Mouse (Mus musculus) heart, adult 2 months (tissue): Measurements from ENCODE around the gene Slc43a2. TPM values are rescaled to one million over a fixed set of nuclear protein-coding genes. Genes with fewer than 3 reads are reported as not detected.
A peak's percentile ranks its signal among the peaks of the same experiment; 100 is the strongest.

Experiments
- DNase-seq, 2 experiments: peaks; one replicate each; pipeline ENCODE4 v3.0.0; 2021
- H3K27ac ChIP-seq: fragments of 200-600 bp; 2 replicates; pipeline ENCODE4 v1.8.1; 2022
- H3K27me3 ChIP-seq: fragments of 200-500 bp; 2 replicates; pipeline ENCODE4 v1.6.1; 2012; ENCODE audit warnings: mild to moderate bottlenecking, low read length, inconsistent platforms, mixed read lengths; ENCODE audit not compliant: control insufficient read depth, insufficient read depth
- H3K36me3 ChIP-seq: fragments of 200-500 bp; 2 replicates; pipeline ENCODE4 v1.6.1; 2012; ENCODE audit warnings: low read length, inconsistent platforms; ENCODE audit not compliant: control insufficient read depth, insufficient read depth
- H3K4me1 ChIP-seq: fragments of 200-500 bp; 2 replicates; pipeline ENCODE4 v1.6.1; 2011; ENCODE audit warnings: low read length; ENCODE audit not compliant: control insufficient read depth, insufficient read depth
- H3K4me3 ChIP-seq: fragments of 200-600 bp; 2 replicates; pipeline ENCODE4 v1.8.1; 2022
- H3K79me2 ChIP-seq: fragments of 200-500 bp; replicated peaks from 2 replicates; pipeline ENCODE4 v1.6.1; 2012; ENCODE audit warnings: mild to moderate bottlenecking, inconsistent platforms, low read length, moderate library complexity, mixed read lengths; ENCODE audit not compliant: control insufficient read depth, insufficient read depth
- H3K9ac ChIP-seq: fragments of 200-500 bp; 2 replicates; pipeline ENCODE4 v1.6.1; 2012; ENCODE audit warnings: low read depth, mild to moderate bottlenecking, control low read depth, inconsistent platforms, low read length, mixed read lengths
- CTCF ChIP-seq: fragments of 200-600 bp; IDR thresholded peaks from 2 replicates; pipeline ENCODE4 v1.8.1; 2022; ENCODE audit warnings: antibody characterized with exemption, mild to moderate bottlenecking, moderate library complexity
- EP300 ChIP-seq: fragments of 200-500 bp; IDR thresholded peaks from 2 replicates; pipeline ENCODE4 v1.6.1; 2011; ENCODE audit warnings: low read depth, low read length, control low read depth; ENCODE audit not compliant: insufficient read depth
- POLR2A ChIP-seq: fragments of 200-500 bp; IDR thresholded peaks from 2 replicates; pipeline ENCODE4 v1.6.1; 2011; ENCODE audit warnings: mild to moderate bottlenecking, low read depth, low read length, control low read depth; ENCODE audit not compliant: insufficient read depth
- WGBS: fragments of 180-500 bp; shearing (Covaris S2); methylation state at CpG from one replicate; pipeline ENCODE4 v1.1.7; 2018; 5-methylcytosine and 5-hydroxymethylcytosine counted together
- intact Hi-C: fragments of 180-260 bp; cut with DNase I; formaldehyde crosslinking; loops from one replicate; pipeline ENCODE4 v1.15.1; 2025
- long read RNA-seq: library from polyadenylated mRNA; stranded (forward); transcript quantifications from one replicate; pipeline ENCODE4 v2.0.0, GENCODE M21; 2021
- polyA plus RNA-seq: library from polyadenylated mRNA; depleted of rRNA; stranded (reverse); fragments of >200 nt; gene quantifications from 2 replicates; pipeline ENCODE4 v1.2.3, GENCODE M21; 2012; rRNA removed
- total RNA-seq, 2 experiments: library from RNA; stranded (reverse); gene quantifications; 2 replicates each; pipeline ENCODE4 v1.2.3; 2021

The Slc43a2 gene
- total RNA-seq (10 to 100 TPM; 13.7 to 14.6 TPM), polyA plus RNA-seq (13.1 and 13.6 TPM in 2 replicates)
- long read RNA-seq, full-length matches to known transcripts: 3 of 11 reads
- long read RNA-seq, partial matches to known transcripts: 0 of 11 reads
- long read RNA-seq, other reads (novel, unspliced or antisense): 8 of 11 reads

DNA sequence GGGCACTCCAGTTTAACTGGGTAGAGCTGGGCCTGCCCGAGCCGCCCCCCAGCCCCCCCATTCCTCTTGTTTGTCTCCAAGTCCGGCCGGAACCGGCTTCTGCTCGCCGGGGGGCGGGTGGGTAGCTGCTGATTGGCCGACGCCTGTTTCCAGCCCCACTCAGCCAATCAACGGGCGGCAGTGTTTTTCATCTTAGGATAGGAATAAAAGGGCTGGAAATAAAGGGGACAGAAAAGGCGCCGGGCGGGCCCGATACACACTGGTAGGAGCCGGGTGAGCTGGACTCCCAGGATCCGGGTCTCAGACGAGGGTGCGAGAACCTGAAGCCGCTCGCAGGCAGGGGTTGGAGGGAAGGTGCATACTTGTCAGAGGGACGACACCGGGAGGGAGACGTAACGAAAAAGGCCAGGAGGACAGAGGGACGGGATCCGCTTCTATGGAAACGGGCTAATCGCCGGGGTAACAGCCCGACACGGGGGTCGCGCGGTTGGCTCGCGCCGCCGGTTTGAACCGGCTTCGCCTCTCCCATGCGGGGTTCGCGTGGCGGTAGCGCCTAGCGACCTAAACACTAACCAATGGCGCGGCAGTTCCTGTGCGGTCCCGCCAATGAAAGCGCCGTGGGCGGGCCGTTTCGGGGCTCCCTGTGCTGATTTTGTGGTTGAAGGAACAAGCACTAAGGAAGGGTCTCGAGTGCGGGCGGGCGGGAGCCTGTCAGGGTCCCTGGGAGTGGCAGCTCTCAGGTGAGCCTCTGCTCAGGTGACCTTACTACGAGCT lies at the start of gene Slc43a2:
Gene Slc43a2, plus strand, starts transcription at position 226 of the 774 bp plus-strand sequence.
- H3K79me2 ChIP-seq: no peaks in the 10 kb centered on the region
- H3K36me3 ChIP-seq: no peaks in the 10 kb centered on the region
- peak; percentile 93 to 95 for DNase-seq
- intact Hi-C loops: loop anchor here (2.0 kb wide), 2 partner anchors 15 to 19 kb away; partner anchors contain the start of gene Scarf1
- TF ChIP-seq POLR2A: peak; percentile 8; the same call in 1 of the 2 replicates
- TF ChIP-seq EP300: no peak
- TF ChIP-seq CTCF: 0 out of 2 replicates have a peak, but pooled peaks have one; percentile 1
- under 1% methylated on average over 62 of the region's 62 CpGs for WGBS
- H3K4me3 ChIP-seq: peak within 1 kb of the TSS; percentile 68
- peaks cover 9% of the 10 kb centered on the region for H3K4me1 ChIP-seq
- H3K27ac ChIP-seq: peak within 1 kb of the TSS; percentile 88
- H3K27me3 ChIP-seq: no peaks in the 10 kb centered on the region
- peak within 1 kb of the TSS; percentile 89 for H3K9ac ChIP-seq

GRCm38 (mm10) chr11:75486192-75486591 lies 45.3 kb upstream of the Slc43a2 start:
- intact Hi-C loops: loop anchor here (2.0 kb wide), 1 partner anchor 25 kb away; the partner anchor contains the start of gene Rilp
- Histone ChIP-seq H3K79me2 (peaks cover 7% of the 10 kb centered on the region), H3K27ac (peak overlapping the region; percentile 32; the same call in 1 of the 2 replicates), H3K4me3 (peak overlapping the region; percentile 28), H3K36me3 (peaks cover 7% of the 10 kb centered on the region), H3K4me1 (peaks cover 7% of the 10 kb centered on the region), H3K9ac (no peak overlapping the region), H3K27me3 (no peaks in the 10 kb centered on the region)
- TF ChIP-seq POLR2A (no peak), EP300 (no peak), CTCF (no peak)
- 17% methylated on average over 3 of the region's 3 CpGs for WGBS
- no peak for DNase-seq

DNA sequence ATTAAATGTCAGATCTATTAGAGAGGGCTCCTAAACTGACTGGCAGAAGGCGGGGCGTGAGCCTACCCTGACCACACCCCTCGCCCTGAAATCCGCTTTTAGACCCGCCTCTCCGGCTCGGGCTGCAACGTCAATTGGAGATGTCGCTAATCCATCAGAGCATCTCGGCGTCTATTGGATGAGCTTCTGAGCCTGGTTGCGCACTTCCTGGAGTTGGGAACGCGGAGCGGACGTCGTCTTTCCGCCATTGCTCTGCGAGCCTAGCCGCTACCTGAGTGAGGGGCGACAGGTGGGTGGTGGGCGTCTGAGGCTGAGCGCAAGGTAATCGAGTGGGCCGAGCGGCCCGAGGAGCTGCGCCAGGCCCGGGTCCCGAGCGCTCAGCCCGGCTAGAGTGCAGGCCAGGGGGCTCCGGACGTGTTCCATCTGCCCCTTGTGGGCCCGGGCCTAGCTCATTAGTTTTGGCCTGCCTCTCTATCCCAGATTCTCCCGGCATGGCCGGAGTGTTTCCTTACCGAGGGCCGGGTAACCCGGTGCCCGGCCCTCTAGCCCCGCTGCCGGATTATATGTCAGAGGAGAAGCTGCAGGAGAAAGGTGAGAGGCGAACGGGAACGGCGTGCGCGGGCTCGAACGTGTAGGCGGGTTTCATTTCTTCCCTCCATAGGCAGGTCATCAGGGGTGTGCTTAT lies 44.8 kb upstream of the Slc43a2 start, which contains the start of gene Prpf8:
Gene Prpf8, plus strand, starts transcription at position 216 of the 685 bp plus-strand sequence.
- H3K36me3 ChIP-seq: peaks cover 7% of the 10 kb centered on the region
- intact Hi-C loops: loop anchor here (2.0 kb wide), 1 partner anchor 24 kb away; the partner anchor contains the start of gene Rilp
- TF ChIP-seq POLR2A (peak; percentile 81), CTCF (no peak), EP300 (peak; percentile 25; the same call in 1 of the 2 replicates)
- H3K4me1 ChIP-seq: peaks cover 7% of the 10 kb centered on the region
- peak within 1 kb of the TSS; percentile 78 for H3K4me3 ChIP-seq
- peaks cover 7% of the 10 kb centered on the region for H3K79me2 ChIP-seq
- WGBS: under 1% methylated on average over 52 of the region's 52 CpGs
- H3K27ac ChIP-seq: peak within 1 kb of the TSS; percentile 95
- peak; percentile 97 to 99 for DNase-seq
- H3K27me3 ChIP-seq: no peaks in the 10 kb centered on the region
- peak within 1 kb of the TSS; percentile 93 for H3K9ac ChIP-seq

- peaks cover 7% of the 10 kb centered on the region for H3K4me1 ChIP-seq
- H3K36me3 ChIP-seq: peaks cover 7% of the 10 kb centered on the region
- no peak for TF ChIP-seq POLR2A
- intact Hi-C loops: loop anchor here (2.0 kb wide), 1 partner anchor 23 kb away; the partner anchor contains the start of gene Rilp
- no peaks in the 10 kb centered on the region for H3K27me3 ChIP-seq
- 19% methylated on average over 6 of the region's 6 CpGs for WGBS
- DNase-seq: no peak
- H3K79me2 ChIP-seq: peaks cover 7% of the 10 kb centered on the region
- peak overlapping the region; percentile 93 for H3K9ac ChIP-seq
- peak overlapping the region; percentile 78 for H3K4me3 ChIP-seq
- H3K27ac ChIP-seq: peak overlapping the region; percentile 95; the same call in 1 of the 2 replicates
These were observed 44.0 kb upstream of the Slc43a2 start for GRCm38 (mm10) chr11:75487496-75487895.

DNA sequence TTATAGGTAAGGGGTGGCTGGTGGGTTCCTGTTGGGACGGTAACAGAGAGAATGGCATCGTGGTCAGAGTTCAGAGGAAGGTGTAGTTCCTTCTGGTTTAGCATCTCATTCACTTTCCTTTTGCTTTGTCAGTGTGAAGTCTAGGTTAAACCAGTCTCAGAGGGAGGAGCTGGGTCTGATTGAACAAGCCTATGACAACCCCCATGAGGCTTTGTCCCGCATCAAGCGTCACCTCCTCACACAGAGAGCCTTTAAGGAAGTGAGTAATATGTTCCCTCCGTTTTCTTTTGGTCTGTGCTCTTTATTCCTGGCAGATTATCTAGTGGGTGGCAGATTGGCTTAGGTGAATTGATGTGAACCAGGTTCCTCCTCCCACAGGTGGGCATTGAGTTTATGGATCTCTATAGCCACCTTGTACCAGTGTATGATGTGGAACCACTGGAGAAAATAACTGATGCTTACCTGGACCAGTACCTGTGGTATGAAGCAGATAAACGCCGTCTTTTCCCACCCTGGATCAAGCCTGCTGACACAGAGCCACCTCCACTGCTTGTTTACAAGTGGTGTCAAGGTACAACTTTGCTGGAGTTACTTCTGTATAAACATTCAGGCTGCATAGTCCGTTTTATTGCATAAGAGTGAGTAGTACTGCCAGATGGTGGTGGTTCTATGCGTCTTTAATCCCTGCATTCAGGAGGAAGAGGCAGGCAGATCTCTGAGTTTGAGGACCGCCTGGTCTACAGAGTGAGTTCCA lies 37.0 kb upstream of the Slc43a2 start:
- Histone ChIP-seq H3K4me1 (no peaks in the 10 kb centered on the region; the same call in 1 of the 2 replicates), H3K36me3 (peaks cover 5% of the 10 kb centered on the region), H3K79me2 (no peaks in the 10 kb centered on the region), H3K27me3 (no peaks in the 10 kb centered on the region), H3K4me3 (no peak overlapping the region), H3K9ac (no peak overlapping the region), H3K27ac (no peak overlapping the region)
- no peak for TF ChIP-seq POLR2A
- TF ChIP-seq EP300: no peak
- TF ChIP-seq CTCF: no peak
- 84% methylated on average over 10 of the region's 10 CpGs for WGBS
- intact Hi-C loops: no loop called here
- no peak for DNase-seq
